Mouse (Mus musculus): ENCODE data around the gene Abhd16b. TPM values are rescaled to one million over a fixed set of nuclear protein-coding genes. Genes with fewer than 3 reads are reported as not detected.

The Abhd16b gene
- polyA plus RNA-seq, 1 experiment from 2014 or later, result 0.18 TPM

DNA sequence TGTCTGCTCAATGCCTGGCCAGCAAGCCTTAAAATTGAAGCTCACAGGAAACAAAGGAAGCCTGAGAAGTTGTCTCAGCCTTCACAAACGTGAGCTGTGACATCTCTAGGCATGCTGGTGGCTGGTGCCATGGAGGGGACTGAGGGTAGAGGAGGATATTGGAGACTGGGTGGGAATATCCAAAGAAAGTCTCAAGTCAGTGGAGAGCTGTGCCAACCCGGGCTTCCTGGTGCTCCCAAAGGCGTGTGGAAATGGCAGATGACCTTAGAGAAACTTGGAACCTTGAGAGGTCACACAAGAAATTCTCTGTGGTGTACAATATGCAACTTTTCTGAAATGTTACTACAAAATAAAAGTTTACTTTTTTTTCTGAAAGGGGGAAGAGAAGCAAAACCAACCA is 27.6 kb upstream of the Abhd16b start:
- H3K27ac ChIP-seq, result no peak overlapping the region
- 57% methylated on average over 3 of the region's 3 CpGs for WGBS
- H3K4me2 ChIP-seq (replicated peaks), result no peak overlapping the region
- ATAC-seq, result no peak
- H3K4me1 ChIP-seq (replicated peaks), result peaks cover 5% of the 10 kb centered on the region
- H3K9me3 ChIP-seq, result no peaks in the 10 kb centered on the region
- no peak overlapping the region for H3K9ac ChIP-seq
- no peaks in the 10 kb centered on the region for H3K36me3 ChIP-seq
- H3K4me3 ChIP-seq (replicated peaks), result no peak overlapping the region
- peaks cover 5% of the 10 kb centered on the region; the same call in 1 of the 2 replicates for H3K27me3 ChIP-seq (replicated peaks)

GRCm38 (mm10) chr2:181470285-181470684 is 22.7 kb upstream of the Abhd16b start:
- ATAC-seq, result no peak
- Histone ChIP-seq H3K9ac (no peak overlapping the region), H3K27me3 (replicated peaks) (no peaks in the 10 kb centered on the region), H3K36me3 (no peaks in the 10 kb centered on the region), H3K4me1 (replicated peaks) (no peaks in the 10 kb centered on the region), H3K4me3 (replicated peaks) (no peak overlapping the region), H3K27ac (no peak overlapping the region), H3K9me3 (no peaks in the 10 kb centered on the region), H3K4me2 (replicated peaks) (no peak overlapping the region)
- WGBS, result 68% methylated on average over 2 of the region's 2 CpGs

DNA sequence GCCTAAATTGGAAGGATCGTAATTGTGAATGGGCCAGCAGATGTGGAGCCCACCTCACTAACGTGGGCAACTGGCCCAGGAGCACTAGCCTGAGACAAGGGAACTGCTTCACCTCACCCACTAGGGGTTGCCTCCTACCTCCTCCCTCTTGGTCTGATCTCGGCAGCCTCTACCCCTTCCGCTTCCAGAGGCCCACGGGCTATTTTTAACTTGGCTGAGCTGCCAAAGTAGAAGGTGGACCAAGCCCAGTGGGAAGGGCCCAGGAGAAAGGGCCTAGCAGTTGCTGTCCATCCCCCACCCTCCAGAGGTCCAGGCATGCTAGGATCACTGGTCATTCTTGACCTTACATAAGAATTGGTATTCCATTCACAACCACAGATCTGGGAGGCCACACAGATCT is 21.8 kb upstream of the Abhd16b start:
- no peak overlapping the region for H3K4me3 ChIP-seq (replicated peaks)
- no peak for ATAC-seq
- H3K36me3 ChIP-seq, result no peaks in the 10 kb centered on the region
- H3K9ac ChIP-seq, result no peak overlapping the region
- 50% methylated on average over 5 of the region's 5 CpGs for WGBS
- H3K27ac ChIP-seq, result no peak overlapping the region
- H3K9me3 ChIP-seq, result no peaks in the 10 kb centered on the region
- no peak overlapping the region for H3K4me2 ChIP-seq (replicated peaks)
- H3K4me1 ChIP-seq (replicated peaks), result no peaks in the 10 kb centered on the region
- no peaks in the 10 kb centered on the region for H3K27me3 ChIP-seq (replicated peaks)

GRCm38 (mm10) chr2:181472256-181472827 is 20.7 kb upstream of the Abhd16b start:
- H3K4me1 ChIP-seq (replicated peaks), result no peaks in the 10 kb centered on the region
- no peak overlapping the region for H3K4me2 ChIP-seq (replicated peaks)
- 80% methylated on average over 1 of the region's 1 CpGs for WGBS
- no peak overlapping the region for H3K27ac ChIP-seq
- ATAC-seq, result no peak
- H3K36me3 ChIP-seq, result no peaks in the 10 kb centered on the region
- no peaks in the 10 kb centered on the region for H3K27me3 ChIP-seq (replicated peaks)
- no peak overlapping the region for H3K9ac ChIP-seq
- H3K4me3 ChIP-seq (replicated peaks), result no peak overlapping the region
- H3K9me3 ChIP-seq, result no peaks in the 10 kb centered on the region

- H3K27me3 ChIP-seq (replicated peaks), result no peaks in the 10 kb centered on the region
- no peaks in the 10 kb centered on the region for H3K9me3 ChIP-seq
- H3K4me1 ChIP-seq (replicated peaks), result peaks cover 27% of the 10 kb centered on the region
- 0 out of 2 replicates have a peak overlapping the region, but pooled peaks have one; percentile 24 for H3K4me2 ChIP-seq (replicated peaks)
- H3K36me3 ChIP-seq, result no peaks in the 10 kb centered on the region
- H3K9ac ChIP-seq, result no peak overlapping the region
- WGBS, result 28% methylated on average over 2 of the region's 2 CpGs
- 0 out of 2 replicates have a peak, but pooled peaks have one; percentile 40 for ATAC-seq
- no peak overlapping the region for H3K27ac ChIP-seq
- H3K4me3 ChIP-seq (replicated peaks), result no peak overlapping the region
Measured at GRCm38 (mm10) chr2:181483120-181483519, 9.9 kb upstream of the Abhd16b start.

GRCm38 (mm10) chr2:181483562-181484318 is 9.3 kb upstream of the Abhd16b start:
- H3K4me2 ChIP-seq (replicated peaks), result 0 out of 2 replicates have a peak overlapping the region, but pooled peaks have one; percentile 24
- no peaks in the 10 kb centered on the region for H3K9me3 ChIP-seq
- H3K27me3 ChIP-seq (replicated peaks), result no peaks in the 10 kb centered on the region
- WGBS, result 40% methylated on average over 7 of the region's 7 CpGs
- no peaks in the 10 kb centered on the region for H3K36me3 ChIP-seq
- no peak overlapping the region for H3K9ac ChIP-seq
- no peak overlapping the region for H3K27ac ChIP-seq
- no peak overlapping the region for H3K4me3 ChIP-seq (replicated peaks)
- ATAC-seq, result peak; percentile 57; the same call in 1 of the 2 replicates
- H3K4me1 ChIP-seq (replicated peaks), result peaks cover 27% of the 10 kb centered on the region

GRCm38 (mm10) chr2:181484456-181485233 is 8.4 kb upstream of the Abhd16b start:
- Histone ChIP-seq H3K36me3 (no peaks in the 10 kb centered on the region), H3K9ac (no peak overlapping the region), H3K4me1 (replicated peaks) (peaks cover 27% of the 10 kb centered on the region), H3K4me2 (replicated peaks) (no peak overlapping the region), H3K4me3 (replicated peaks) (no peak overlapping the region), H3K9me3 (no peaks in the 10 kb centered on the region), H3K27me3 (replicated peaks) (no peaks in the 10 kb centered on the region), H3K27ac (no peak overlapping the region)
- ATAC-seq, result no peak
- WGBS, result 89% methylated on average over 6 of the region's 6 CpGs

DNA sequence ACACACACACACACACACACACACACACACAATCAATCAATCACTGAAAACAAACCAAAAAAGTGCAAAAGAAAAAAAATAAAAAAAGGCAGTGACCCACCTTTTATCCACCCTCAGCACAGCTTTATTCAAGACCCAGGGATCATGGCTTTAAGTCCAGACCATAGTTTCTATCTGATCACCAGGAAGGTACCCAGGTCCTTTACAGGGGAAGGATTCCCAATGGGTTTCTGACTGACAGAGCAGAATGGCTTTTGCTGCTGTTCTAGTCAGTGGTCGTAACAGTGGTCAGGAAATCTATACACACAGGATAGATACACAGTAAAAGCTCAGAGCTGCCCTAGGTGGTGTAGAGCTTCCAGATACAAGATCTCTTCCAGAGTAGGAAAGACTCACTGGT is 7.3 kb upstream of the Abhd16b start:
- 18% methylated on average over 1 of the region's 1 CpGs for WGBS
- H3K9ac ChIP-seq, result no peak overlapping the region
- H3K27me3 ChIP-seq (replicated peaks), result no peaks in the 10 kb centered on the region
- H3K4me2 ChIP-seq (replicated peaks), result no peak overlapping the region
- no peaks in the 10 kb centered on the region for H3K9me3 ChIP-seq
- H3K4me1 ChIP-seq (replicated peaks), result peaks cover 27% of the 10 kb centered on the region
- no peak for ATAC-seq
- H3K27ac ChIP-seq, result peak overlapping the region; percentile 2; the same call in 1 of the 2 replicates
- H3K4me3 ChIP-seq (replicated peaks), result no peak overlapping the region
- H3K36me3 ChIP-seq, result no peaks in the 10 kb centered on the region

- Histone ChIP-seq H3K4me3 (replicated peaks) (no peak overlapping the region), H3K36me3 (no peaks in the 10 kb centered on the region), H3K27me3 (replicated peaks) (no peaks in the 10 kb centered on the region), H3K27ac (peak overlapping the region; percentile 85), H3K4me2 (replicated peaks) (peak overlapping the region; percentile 11; the same call in 1 of the 2 replicates), H3K9ac (no peak overlapping the region), H3K4me1 (replicated peaks) (peaks cover 27% of the 10 kb centered on the region), H3K9me3 (no peaks in the 10 kb centered on the region)
- WGBS, result 8% methylated on average over 5 of the region's 5 CpGs
- ATAC-seq, result peak; percentile 87
Measured at GRCm38 (mm10) chr2:181487338-181488277, 5.4 kb upstream of the Abhd16b start.

DNA sequence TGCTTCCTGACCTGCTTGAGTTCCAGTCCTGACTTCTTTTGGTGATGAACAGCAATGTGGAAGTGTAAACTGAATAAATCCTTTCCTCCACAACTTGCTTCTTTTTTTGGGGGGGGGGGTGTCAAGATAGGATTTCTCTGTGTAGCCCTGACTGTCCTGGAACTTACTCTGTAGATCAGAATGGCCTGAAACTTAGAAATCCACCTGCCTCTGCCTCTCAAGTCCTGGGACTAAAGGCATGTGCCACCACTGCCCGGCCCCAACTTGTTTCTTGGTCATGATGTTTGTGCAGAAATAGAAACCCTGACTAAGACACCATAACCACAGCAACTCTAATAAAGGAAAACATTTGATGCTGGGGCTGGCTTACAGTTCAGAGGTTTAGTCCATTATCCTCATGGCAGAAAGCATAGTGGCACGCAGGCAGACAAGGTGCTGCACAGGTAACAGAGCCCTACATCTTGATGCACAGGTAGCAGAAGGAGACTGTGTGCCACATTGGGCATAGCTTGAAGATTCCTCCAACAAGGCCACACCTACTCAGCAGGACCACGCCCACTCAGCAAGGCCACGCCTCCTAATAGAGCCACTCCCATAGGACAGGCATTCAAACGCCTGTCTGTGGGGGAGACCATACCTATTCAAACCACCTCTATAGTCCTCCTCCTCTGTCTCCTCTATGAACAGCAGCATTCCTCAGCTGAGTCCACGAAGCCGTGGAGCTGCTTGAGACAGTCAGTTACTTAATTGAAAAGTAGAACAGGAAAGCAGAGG is 1.4 kb upstream of the Abhd16b start:
- Histone ChIP-seq H3K4me3 (replicated peaks) (no peak overlapping the region), H3K27me3 (replicated peaks) (no peaks in the 10 kb centered on the region), H3K9ac (no peak overlapping the region), H3K9me3 (no peaks in the 10 kb centered on the region), H3K36me3 (no peaks in the 10 kb centered on the region), H3K27ac (no peak overlapping the region), H3K4me1 (replicated peaks) (peaks cover 18% of the 10 kb centered on the region), H3K4me2 (replicated peaks) (no peak overlapping the region)
- ATAC-seq, result no peak
- 32% methylated on average over 7 of the region's 7 CpGs for WGBS

GRCm38 (mm10) chr2:181492206-181492605 is 800 bp upstream of the Abhd16b start:
- Histone ChIP-seq H3K36me3 (no peaks in the 10 kb centered on the region), H3K4me1 (replicated peaks) (peaks cover 12% of the 10 kb centered on the region), H3K9ac (no peak overlapping the region), H3K9me3 (no peaks in the 10 kb centered on the region), H3K27me3 (replicated peaks) (no peaks in the 10 kb centered on the region), H3K4me3 (replicated peaks) (no peak overlapping the region), H3K4me2 (replicated peaks) (no peak overlapping the region), H3K27ac (no peak overlapping the region)
- ATAC-seq, result no peak
- 52% methylated on average over 3 of the region's 3 CpGs for WGBS
